Mouse (Mus musculus) kidney, adult 9 months (tissue): Measurements from ENCODE around the gene Gab1.

Experiments used
- DNase-seq: peaks from one replicate; pipeline ENCODE4 v3.0.0; 2022

Gene Gab1

DNA sequence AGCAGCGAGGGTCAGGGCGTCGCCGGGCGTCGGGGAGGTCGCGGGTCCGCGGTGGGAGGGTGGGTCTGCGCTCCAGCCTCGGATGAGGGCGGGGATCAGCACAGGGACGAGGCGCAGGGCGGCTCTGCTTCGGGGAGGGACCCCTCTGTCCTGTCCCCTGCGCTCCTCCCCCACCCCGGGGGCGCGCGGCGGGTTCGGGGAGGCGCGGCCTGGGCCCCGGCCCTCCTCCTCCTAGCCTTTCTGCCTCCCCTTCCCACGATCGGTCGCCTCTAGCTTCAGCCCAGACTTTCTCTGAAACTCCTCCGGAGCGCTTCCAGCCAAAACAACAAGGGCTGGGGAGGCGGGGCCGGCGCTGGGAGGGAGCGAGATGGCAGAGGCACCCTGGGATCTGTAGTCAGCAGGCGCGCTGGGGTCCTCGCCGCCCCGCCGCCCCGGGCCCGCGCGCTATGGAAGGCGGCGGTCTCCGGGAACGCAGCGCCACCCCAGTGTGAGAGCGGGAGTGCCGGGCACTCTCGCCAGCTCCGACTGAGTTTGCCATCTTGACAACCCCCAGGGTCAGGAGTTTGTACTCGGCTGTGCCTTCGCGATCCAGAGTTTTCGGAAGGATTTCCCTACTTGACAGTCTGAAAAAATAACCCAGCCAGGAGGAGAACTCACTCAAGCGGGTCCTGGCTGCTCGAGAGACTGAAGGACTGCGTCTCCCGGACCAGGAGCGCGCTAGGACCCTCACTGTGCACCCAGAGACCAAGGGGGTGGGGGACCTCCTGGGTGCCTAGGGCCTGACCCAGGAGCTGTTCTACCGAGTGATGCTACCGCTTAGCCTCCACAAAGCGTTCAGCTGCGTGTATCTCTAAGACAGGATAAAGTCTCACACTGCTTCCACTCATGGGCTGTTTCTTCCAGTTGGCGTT lies at the start of gene Gab1:
Gab1 (minus strand) TSS at position 324 of the 911 bp plus-strand sequence.
- DNase-seq: peak; percentile 93

DNA sequence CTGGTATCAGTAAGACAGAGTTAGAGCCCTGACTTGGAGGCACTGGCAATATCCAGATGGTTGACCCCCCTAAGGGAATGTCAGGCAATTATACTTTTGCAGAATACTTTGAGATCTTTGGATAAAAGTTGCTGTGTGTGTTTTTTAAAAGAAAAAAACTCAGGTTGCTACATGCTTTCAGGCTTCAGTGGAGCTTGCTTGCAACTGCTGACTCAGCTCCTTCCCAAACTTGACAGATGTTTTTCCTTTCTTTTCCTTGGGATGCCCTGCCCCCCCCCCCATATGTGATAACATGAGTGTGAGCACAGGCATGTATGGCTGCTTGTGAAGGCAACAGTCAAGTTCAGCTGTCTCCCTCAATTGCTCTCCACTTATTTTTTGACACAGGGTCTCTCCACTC lies 48.5 kb upstream of the Gab1 start:
- no peak for DNase-seq

DNA sequence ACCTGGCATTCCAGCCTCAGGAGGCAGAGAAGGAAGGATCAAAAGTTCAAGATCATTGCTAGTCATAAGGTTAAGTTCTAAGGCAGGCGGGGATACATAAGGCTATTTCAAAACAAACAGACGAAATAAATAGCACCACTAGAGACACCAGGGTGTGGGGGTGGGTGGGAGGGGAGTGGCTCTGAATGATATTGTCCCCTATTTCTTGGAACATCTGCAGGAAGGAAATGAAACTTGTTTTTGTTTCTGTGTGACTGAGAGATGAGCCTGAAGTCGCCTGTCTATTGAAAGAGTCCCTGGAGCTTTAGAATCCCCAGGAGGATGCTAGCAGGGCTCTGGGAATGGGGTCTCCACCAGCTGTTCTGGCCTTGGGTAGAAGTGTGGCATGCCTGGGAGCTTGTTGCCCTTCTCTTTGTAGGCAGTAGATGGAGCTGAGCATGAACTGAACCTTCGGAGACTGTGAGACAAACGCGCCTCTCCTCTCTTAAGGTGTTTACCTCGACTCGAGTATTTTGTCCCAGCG lies 43.5 kb upstream of the Gab1 start:
- no peak for DNase-seq

DNA sequence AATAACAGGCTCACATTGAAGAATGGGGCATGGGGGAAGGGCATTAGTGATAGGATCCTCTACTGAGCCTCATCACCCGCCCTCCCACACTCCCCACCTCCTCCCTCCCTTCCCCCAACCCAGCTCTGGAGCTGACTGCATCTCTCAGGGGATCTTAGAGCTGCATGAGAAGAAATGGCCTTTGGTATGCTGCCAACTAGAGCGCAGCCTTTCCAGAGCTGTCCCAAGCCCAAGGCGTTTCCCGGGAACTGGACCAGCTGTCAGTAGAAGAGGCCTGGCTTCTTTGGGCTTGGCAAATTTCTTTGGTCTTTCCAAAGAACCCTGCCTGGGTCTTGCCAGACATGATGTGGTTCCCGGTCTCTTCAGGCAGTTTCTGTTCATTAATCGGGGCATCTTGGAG lies 42.3 kb upstream of the Gab1 start:
- DNase-seq: peak; percentile 67

DNA sequence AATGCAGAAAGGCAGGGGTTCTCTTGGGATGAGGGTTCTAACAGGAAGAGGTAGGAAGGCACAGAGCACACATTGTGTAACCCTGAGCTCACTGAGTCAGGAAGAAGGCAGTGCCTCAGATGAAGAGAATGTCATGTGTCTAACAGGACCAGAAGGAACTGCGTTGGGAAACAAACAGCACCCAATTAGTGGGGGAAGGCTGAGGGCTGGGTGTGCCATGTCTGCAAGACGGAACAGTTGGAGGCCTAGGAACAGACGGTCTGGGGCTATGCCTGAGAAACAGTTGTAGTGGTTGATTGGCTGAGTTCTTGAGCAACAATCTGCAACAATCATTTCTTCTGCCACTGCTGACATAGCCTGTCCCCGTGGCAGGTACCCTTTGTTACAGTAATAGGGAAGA lies 38.8 kb upstream of the Gab1 start:
- no peak for DNase-seq

DNA sequence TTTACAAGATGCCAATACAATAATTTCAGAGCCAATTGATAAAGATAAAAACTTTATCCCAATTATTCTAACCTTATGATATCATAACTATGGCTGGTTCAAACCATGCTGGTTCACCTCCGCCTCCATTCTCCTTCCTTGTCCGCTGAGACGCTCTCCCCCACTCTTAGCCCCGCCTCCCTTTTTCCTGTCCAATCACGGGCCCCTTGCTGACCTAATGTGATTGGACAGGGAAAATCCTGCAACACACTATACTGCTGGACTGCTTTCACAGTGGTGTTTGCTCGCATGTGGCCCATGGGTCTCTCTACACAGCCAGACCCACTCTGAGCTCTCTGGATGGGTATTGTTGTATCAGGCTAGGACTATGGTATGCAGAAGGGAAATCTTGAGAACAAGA lies 38.2 kb upstream of the Gab1 start:
- DNase-seq: no peak

DNA sequence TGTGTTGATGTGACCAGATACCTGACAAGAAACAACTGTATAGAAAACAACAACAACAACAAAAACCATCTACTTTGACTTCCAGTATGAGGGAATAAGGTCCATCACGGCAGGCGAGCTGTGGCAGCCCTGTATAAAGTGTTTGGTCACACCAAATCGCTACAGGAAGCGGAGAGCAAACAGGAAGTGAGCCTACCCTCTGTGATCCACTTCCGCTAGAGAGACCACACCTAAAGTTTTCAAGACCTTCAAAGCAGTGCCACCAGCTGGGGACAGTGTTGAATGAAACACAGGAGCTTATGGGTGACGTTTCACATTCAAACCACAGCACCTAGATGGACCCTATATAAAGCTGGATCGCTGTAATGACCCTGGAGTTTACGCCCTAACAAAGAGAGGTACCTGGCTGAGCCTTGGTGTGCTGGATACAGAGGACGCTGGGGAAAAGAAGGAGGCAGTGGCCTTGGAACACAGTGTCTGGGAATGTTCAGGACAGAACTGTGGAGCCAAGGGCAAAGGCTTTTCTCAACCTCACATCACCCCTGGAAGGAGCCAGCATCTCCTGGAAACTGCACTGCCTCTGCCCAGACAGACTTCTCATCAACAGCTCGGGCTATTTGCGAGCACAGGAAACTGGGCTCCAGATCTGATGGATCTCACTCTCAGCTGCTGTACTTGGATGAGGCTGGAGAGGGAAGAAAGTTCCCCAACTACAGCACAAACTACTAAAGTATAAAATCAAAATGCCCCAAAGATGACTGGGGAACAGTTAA lies 36.3 kb upstream of the Gab1 start:
- peak; percentile 12 for DNase-seq

DNA sequence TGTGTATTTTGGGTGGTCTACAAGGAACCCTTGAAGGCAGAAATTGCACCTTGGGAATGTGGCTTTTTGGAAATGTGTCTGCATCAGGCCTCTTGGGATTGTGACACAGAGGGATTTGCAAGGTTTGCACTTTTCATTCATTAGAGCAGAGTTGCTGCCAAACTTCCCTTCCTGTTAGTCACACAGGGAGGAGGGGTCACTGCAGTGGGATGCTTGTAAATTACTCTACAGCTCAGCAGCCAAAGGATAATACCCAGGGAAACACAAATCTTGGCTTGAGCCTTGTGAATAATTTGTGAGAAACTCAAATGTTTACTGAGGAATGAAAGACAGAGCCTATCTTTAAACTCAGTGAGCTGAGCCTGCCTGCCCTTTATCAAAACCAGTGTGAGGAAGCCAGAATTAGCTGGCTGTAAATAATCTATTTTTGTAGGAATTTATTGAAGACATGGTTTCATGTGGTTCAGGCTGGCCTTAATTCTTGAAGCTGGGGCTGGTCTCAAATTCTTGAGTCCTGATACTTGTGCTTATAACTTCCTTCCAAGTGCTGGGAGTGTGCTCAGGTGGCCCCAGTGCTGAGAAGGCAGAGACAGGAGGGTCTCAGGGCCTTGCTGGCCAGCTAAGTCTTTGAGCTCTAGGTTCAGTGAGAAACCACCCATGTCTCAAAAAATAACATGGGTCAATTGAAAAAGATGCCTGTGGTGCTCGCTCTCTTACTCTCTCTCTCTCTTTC lies 32.9 kb upstream of the Gab1 start:
- peak; percentile 53 for DNase-seq

DNA sequence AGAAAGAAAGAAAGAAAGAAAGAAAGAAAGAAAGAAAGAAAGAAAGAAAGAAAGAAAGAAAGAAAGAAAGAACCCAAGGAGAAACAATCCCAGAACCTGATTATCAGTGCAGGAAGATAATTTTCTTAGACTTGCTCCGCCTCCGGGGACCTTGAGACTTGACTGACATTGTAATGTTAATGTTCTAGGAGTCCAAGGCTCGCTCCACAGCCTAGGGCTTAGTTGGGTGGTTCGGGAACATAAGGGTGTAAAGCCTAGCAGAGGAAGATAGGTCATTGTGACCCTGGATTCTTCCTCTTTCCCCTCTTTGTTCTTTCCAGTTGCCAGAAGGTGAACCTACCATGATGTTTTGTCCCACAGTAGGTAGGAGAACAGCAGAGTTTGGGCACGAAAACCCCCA lies 31.1 kb upstream of the Gab1 start:
- no peak for DNase-seq

DNA sequence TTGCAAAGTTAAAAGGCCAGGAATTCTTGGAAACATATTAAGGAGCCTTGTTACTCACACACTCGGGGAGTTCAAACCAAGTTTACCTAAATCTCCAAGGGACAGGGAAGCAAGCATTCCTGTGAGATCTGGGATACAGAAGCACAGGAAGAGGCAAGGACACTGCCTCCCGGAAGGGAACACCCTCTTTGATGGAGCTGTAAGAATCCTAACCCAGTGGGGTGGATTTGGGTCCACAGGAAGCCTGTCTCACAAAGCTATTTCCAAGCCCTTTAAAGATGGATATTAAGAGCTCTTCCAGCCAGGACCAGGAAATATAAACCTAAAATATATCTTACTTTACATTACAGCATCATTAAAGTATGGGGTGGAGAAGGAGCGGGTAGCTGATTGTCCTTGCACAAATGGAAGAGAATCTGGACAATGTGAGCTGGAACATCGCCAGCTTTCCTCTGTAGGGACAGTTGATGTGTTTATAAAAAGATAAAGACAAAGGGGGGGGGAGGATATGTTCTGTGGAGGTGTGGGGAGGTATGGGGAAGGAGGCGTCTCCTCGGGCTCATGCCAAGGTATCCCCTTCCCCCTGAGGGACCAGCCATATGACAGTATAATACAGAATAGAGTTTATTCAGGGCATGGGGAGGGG lies 28.1 kb upstream of the Gab1 start:
- peak; percentile 34 for DNase-seq

DNA sequence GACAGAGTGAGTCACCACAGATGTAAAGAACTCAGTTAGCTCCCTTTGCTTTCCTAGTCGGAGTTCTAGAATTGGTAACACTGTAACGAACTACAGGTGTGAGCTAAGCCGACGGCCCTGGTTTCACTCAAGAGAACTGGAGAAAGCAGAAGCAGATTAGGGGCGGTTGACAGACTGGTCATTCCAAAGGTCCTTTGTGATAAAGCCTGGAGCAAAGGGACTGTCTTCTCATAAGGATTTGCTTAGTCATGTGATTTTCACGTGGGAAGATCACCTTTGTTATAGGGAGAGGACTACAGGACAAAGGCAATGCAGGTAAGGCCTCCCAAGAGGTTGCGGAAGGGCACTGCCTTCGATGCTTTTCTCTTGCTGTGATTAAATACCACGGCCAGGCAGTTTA lies 22.0 kb upstream of the Gab1 start:
- DNase-seq: no peak

DNA sequence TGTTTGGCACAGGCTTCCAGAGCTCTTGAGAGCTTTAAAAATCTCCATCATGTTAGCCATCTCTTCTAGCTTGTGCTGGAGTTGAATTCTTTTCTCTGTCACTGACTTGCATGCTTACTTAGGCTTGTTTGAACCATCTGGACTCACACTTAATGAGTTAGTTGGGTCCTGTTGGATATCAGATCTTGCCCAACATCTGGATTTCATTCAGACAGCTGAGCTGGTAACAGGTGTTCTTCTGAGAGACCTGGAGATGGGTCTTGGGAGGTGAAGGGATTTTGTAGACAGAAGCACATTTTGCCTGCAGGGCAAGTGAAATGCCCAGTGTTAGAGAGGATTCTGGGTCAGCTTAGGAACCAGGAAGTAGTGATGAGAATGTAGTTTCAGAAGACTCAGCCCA lies 19.0 kb upstream of the Gab1 start:
- no peak for DNase-seq

DNA sequence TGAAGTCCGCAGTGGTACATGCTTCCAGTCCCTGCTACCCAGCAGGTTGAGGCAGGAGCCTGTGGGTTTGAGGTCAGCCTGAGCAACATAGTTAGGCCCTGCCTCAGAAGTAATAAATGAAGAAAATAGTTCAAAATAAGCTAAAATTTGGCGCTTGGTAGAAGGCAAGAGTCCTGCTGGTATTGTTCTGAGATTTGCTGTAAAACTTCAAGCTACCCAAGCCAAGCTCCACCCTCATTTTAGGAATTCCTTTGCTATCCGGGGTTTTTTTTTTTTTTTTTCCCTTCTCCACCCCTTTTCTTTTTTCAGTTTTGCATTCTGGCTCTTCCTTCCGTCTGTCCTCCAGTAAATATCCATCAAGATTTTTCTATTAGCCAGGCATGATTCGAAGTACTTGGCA lies 15.7 kb upstream of the Gab1 start:
- DNase-seq: no peak

DNA sequence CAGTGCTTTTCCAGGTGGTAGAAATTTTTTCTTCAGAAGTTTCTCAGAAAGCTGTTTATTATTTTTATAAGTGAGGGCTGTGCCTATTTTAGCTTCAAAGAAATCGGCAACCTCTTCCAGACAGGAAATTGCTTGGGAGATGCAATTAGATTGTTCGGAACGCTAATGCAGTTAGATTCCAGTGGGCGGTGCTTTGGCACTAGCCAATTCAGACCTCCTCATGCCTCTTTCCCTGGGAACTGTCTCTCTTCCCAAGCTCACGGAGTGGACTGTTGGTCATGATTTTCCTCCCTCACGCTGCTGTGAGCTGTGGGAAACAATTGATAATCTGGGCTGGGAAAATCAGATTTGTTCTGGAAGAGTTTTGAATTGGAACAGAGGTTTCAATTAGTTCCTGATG lies 15.1 kb upstream of the Gab1 start:
- DNase-seq: no peak

DNA sequence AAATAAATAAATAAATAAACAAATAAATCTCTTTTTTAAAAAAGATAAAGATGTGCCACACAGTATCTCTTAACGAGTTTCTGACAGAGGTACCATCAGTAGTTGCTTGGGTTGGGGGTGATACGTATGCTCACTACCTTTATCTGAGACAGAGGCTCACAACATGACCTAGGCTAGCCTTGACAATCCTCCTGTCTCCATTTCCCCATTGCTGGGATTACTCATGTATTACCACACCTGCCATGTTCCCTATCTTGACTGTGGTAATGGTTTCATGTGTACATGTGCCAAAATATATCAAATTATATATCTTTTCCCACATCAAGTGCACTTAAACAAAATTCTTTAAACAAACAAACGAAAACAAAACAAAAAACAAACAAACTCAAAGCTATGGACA lies 14.2 kb upstream of the Gab1 start:
- no peak for DNase-seq

DNA sequence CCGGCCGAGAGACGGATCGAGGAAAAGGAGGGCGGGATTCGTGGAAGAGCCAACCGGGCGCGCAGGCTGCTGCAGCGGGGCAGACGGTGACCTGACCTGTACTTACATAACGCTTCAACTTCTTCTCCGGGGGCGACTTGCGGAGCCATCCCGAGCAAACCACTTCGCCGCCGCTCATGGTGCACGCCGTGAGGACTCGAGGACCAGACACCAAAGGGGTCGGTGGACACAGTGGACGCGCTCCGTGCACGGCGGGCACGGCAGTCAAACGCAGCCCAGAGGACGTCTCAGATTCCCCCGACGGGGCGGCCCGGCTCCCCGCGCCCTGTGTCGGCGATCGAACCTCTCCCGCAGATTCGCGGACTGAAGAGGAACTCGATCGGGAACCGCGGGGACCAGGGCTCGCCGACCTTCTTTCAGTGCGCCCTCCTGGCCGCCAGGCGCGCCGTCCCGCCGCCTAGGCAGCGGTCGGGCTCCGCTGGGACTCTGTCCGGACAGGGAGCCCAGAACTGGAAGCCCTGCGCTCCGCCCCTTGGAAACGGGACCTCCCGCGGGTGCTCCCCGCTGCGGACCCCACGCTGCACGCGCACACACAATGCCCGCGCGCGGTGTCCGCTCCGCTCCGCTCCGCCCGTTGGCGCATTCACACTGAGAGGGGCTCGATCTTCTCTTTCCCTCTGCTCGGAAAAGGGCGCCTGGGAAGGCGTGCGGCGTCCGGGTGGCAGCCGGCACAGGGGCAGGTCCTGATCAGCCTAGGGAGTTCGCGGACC lies 708 bp downstream of the Gab1 start:
- peak; percentile 85 for DNase-seq

DNA sequence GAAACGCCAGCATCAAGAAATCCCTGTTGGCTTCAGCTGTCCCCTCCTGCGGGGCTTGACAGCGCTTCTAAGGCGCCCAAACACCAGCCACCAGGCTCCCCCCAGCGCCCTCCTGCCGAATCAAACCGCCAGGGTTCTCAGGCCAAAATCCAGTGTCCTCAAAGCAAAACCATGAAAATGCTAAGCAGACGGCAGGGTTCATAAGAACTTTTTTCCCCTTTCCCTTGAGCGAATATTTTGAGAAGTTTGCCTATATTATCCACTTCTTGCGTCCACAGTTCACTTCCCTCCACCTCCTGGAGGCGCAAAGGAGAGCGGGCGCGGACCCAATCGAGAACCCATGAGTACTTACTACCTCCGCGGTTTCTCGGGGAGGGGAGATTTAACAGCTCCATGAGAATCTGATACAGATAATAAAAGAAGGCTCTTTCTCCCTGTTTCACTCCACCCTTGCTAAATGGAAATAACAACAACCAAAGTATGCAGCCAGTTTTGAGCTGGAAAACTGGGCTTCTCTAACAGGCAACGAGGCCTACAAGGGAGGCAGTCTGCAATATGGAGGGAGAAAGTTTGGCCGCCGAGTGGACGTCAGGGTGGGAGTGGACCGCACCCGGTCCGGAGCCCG lies 1.4 kb downstream of the Gab1 start:
- peak; percentile 79 for DNase-seq

DNA sequence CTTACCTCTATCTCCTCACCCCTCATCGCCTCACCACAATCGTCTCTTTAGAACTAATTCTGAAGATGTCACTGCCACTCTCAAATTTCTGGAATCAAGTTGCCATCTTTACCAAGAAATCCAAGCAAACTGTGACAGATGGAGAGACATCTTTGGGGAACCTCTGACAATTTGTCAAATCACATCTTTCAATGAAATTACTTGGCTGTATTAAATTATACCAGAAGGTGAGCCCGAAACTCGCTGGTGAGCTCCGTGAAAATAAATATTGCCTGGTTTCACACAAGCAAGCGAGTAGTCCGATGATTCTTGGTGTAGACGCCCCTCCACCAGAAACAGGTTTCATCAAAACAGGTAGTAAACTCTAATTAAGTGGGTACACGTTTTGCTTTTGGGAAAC lies 2.2 kb downstream of the Gab1 start:
- no peak for DNase-seq

DNA sequence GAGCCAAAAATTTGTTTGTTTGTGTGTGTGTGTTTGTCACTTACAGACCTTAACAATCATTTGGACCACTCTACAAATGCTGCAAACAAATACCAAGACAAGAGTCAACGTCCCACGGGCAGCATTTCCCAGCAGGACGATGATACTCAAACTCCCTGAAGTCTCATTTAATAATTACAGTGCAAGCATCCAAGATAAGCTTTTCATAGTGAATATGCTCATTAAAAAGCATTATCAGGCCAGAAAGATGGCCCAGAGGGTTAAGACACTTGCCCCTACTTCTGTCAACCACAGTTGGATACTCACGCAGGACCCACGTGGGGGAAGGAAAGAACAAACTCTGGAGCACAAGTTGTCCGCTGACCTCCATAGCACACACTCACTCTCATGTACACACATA lies 4.8 kb downstream of the Gab1 start:
- no peak for DNase-seq

DNA sequence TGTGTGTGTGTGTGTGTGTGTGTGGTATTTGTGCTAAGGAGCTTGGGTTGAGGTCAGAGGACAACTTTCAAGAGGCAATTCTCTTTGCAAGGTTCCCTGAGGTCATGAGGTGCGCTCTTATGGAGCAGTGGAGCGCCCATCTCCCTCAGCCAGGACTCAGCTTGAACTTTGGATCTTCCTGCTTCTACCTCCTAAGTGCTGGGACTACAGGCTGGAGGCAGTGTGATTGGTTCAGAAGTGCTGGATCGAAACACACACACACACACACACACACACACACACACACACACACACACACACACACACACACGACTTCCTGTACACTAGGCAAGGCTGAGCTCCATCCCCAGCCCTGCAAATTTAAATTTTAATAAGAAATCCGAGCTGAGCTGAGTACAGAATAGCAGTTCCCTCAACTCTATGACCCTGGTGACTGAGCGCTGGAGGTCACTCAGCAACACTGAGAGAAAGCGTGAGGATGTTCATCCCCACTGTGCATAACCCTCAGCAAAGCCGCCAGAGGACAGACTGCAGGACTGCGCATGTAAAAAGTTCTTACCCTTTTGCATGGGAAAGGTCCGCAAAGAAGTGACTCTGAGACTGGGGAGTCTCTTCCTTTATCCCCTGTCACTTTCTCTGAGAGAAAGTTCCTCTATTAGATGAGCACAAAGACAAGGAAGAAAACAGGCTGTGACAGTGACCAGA lies 6.4 kb downstream of the Gab1 start:
- DNase-seq: peak; percentile 82

DNA sequence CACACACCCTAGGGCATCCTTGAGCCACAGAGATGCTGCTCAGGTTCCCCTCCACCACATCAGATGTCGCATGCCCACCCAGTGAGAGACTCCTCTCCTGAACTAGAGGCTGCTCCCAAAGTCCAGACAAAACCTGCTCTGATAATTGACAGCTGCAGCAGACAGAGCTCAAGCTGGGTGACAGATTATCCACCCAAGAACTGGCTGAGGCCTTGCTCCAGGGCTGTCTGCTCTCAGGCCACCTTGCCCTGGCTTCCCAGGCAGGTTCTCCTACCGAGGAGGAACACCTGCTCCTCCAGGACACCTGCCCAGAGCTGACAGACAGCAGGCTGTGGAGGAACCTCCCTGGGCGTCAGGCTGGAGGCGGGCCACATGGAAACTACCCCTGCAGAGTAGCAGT lies 7.6 kb downstream of the Gab1 start:
- no peak for DNase-seq
